ENCODE assay signal across 13 mouse cellular contexts in the genomic region with DNA sequence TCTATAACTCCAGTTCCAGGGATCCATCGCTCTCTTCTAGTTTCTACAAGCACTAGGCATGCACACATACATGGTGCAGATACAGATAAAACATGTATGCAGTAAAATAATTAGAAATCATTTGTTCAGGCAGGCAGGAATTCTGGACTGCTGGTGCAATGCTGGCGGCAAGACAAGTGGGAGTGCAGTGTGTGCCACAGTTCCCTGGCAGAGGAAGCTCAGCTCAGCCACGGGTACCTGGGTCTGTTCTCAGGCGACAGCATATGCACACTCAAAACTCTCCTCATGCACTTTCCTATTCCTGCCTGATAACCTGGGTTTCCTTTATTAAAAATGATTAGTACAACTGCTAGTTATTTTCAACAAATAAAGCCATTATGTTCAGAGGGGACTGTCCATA.
"Had no signal": no experiment of that assay in that cellular context is flagged by ENCODE, and none has a peak within 500 bp of the region (broad histone marks: within the 10 kb centered on the region; RNA-seq: fewer than 3 reads in every experiment).

No protein-coding gene starts in this region.

- H3K4me3 ChIP-seq: limb, embryonic 15.5 days; liver, embryonic 12.5 days; midbrain, embryonic 10.5 days; neural tube, embryonic 12.5 days had no signal

- H3K4me2 ChIP-seq: limb, embryonic 15.5 days; liver, embryonic 12.5 days; lung, embryonic 14.5 days; neural tube, embryonic 12.5 days had no signal

- H3K9me3 ChIP-seq: limb, embryonic 15.5 days; liver, embryonic 12.5 days; midbrain, embryonic 10.5 days; neural tube, embryonic 12.5 days had no signal

- H3K4me1 ChIP-seq: limb, embryonic 15.5 days; liver, embryonic 12.5 days; midbrain, embryonic 10.5 days; neural tube, embryonic 12.5 days had no signal

- DNase-seq: kidney, postnatal 14 days; lung, embryonic 14.5 days; lung, postnatal 10 days; lung, postnatal 4 days; midbrain, embryonic 14.5 days; right cerebral cortex, postnatal 4 days; spleen, adult 18-20 months; thymus, adult 18-20 months; thymus, postnatal 14 days had no signal

- ATAC-seq: liver, embryonic 12.5 days had no signal

- H3K27ac ChIP-seq: limb, embryonic 15.5 days; liver, embryonic 12.5 days; midbrain, embryonic 10.5 days; neural tube, embryonic 12.5 days had no signal

- H3K9ac ChIP-seq: limb, embryonic 15.5 days; liver, embryonic 12.5 days; lung, embryonic 14.5 days; neural tube, embryonic 12.5 days had no signal

- H3K27me3 ChIP-seq: limb, embryonic 15.5 days; liver, embryonic 12.5 days; neural tube, embryonic 12.5 days had no signal
